Mouse (Mus musculus) midbrain, postnatal 0 days (tissue): ENCODE results near the gene Cpne2. TPM values are rescaled to one million over a fixed set of nuclear protein-coding genes. Genes with fewer than 3 reads are reported as not detected.

Experiments used
- ATAC-seq: fragments of 200-750 bp; cut with Nextera tagmentation; 2 replicates; pipeline ENCODE4 v1.8.0; 2017; ENCODE audit warnings: moderate number of reproducible peaks, mild to moderate bottlenecking, moderate TSS enrichment, moderate library complexity; ENCODE audit not compliant: low FRiP score
- DNase-seq: peaks from one replicate; pipeline ENCODE4 v3.0.0-alpha.2; 2015; ENCODE audit warnings: low spot score
- H3K27ac ChIP-seq: fragments of 300-500 bp; sonication (generic); 2 replicates; pipeline ENCODE4 v1.5.1; 2014; ENCODE audit warnings: low read depth, mild to moderate bottlenecking, low read length, mixed read lengths
- H3K27me3 ChIP-seq: fragments of 300-500 bp; sonication (generic); 2 replicates; pipeline ENCODE4 v1.6.1; 2014; ENCODE audit warnings: low read length, control low read depth, mixed read lengths; ENCODE audit not compliant: insufficient read depth
- H3K36me3 ChIP-seq: fragments of 300-500 bp; sonication (generic); 2 replicates; pipeline ENCODE4 v1.6.1; 2014; ENCODE audit warnings: low read length, control low read depth, mixed read lengths; ENCODE audit not compliant: insufficient read depth
- H3K4me1 ChIP-seq: fragments of 300-500 bp; sonication (generic); 2 replicates; pipeline ENCODE4 v1.6.1; 2014; ENCODE audit warnings: mild to moderate bottlenecking, control low read depth, antibody characterized with exemption, low read length, mixed read lengths; ENCODE audit not compliant: insufficient read depth
- H3K4me2 ChIP-seq: fragments of 300-500 bp; sonication (generic); 2 replicates; pipeline ENCODE4 v1.6.1; 2014; ENCODE audit warnings: low read depth, mild to moderate bottlenecking, low read length, mixed read lengths; ENCODE audit not compliant: poor library complexity, severe bottlenecking
- H3K4me3 ChIP-seq: fragments of 300-500 bp; sonication (generic); 2 replicates; pipeline ENCODE4 v1.5.1; 2014; ENCODE audit warnings: low read depth, mild to moderate bottlenecking, low read length, moderate library complexity
- H3K9ac ChIP-seq: fragments of 300-500 bp; sonication (generic); replicated peaks from 2 replicates; pipeline ENCODE4 v1.6.1; 2014; ENCODE audit warnings: mild to moderate bottlenecking, low read length, moderate library complexity, mixed read lengths; ENCODE audit not compliant: poor library complexity, severe bottlenecking
- H3K9me3 ChIP-seq: fragments of 300-500 bp; sonication (generic); 2 replicates; pipeline ENCODE4 v1.6.1; 2016; ENCODE audit warnings: low read length, control low read depth
- CTCF ChIP-seq: IDR thresholded peaks from 2 replicates; pipeline ENCODE4 v1.5.1; 2016; ENCODE audit warnings: antibody characterized with exemption, mild to moderate bottlenecking
- WGBS: fragments of 180-500 bp; shearing (Covaris S2); extraction: QIAGEN DNeasy Blood & Tissue Kit; methylation state at CpG from one replicate; pipeline ENCODE4 v1.1.7; 2014; 5-methylcytosine and 5-hydroxymethylcytosine counted together
- polyA plus RNA-seq: library from polyadenylated mRNA; unstranded; fragments of >200 nt; fragmentation: Nextera tagmentation; extraction: Ambion mirVana; gene quantifications from 2 replicates; pipeline ENCODE4 v1.2.1, GENCODE M21; 2015
- total RNA-seq: library from RNA; depleted of rRNA; stranded (reverse); fragments of >200 nt; gene quantifications from 2 replicates; pipeline ENCODE4 v1.2.3, GENCODE M21; 2014; rRNA removed

Cpne2 gene
- total RNA-seq, result 42.4 and 46.3 TPM in 2 replicates
- polyA plus RNA-seq, result 34.3 and 43.3 TPM in 2 replicates

GRCm38 (mm10) chr8:94532873-94533671 is at the start of gene Cpne2:
TSS of gene Cpne2 (plus strand) at chr8:94532990.
- peak within 1 kb of the TSS; percentile 98 for H3K4me2 ChIP-seq
- DNase-seq (peak; percentile 37), ATAC-seq (peak; percentile 67)
- TF ChIP-seq CTCF, result peak; percentile 55
- peak within 1 kb of the TSS; percentile 68 for H3K4me3 ChIP-seq
- peak within 1 kb of the TSS; percentile 79 for H3K9ac ChIP-seq
- WGBS, result 3% methylated on average over 50 of the region's 81 CpGs
- H3K9me3 ChIP-seq, result no peaks in the 10 kb centered on the region
- H3K27me3 ChIP-seq, result 0 out of 2 replicates have a peak, but pooled peaks cover 7% of the 10 kb centered on the region
- no peaks in the 10 kb centered on the region; the same call in 1 of the 2 replicates for H3K4me1 ChIP-seq
- no peaks in the 10 kb centered on the region for H3K36me3 ChIP-seq
- H3K27ac ChIP-seq, result peak within 1 kb of the TSS; percentile 63

DNA sequence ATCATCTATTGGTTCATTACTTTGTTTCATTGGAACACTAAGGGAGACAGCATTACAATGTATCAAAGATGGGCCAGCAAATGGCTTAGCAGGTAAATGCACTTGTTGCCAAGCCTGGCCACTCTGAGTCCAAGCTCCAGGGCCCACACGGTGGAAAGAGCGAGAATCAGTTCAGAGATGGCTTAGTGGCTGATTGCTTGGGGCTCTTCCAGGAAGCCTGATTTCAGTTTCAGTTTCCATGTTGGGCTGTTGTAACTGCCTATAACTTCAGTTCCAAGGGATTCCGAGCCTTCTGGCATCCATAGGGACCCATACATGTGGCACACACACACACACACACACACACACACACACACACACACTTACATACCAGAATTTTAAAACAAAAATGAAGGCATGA is 47.5 kb upstream of the Cpne2 start:
- no peak for TF ChIP-seq CTCF
- no peaks in the 10 kb centered on the region; the same call in 1 of the 2 replicates for H3K27me3 ChIP-seq
- H3K27ac ChIP-seq, result no peak overlapping the region
- H3K4me2 ChIP-seq, result no peak overlapping the region
- DNase-seq (no peak), ATAC-seq (no peak)
- no peak overlapping the region for H3K9ac ChIP-seq
- no peaks in the 10 kb centered on the region for H3K4me1 ChIP-seq
- no peaks in the 10 kb centered on the region for H3K9me3 ChIP-seq
- H3K4me3 ChIP-seq, result no peak overlapping the region
- H3K36me3 ChIP-seq, result no peaks in the 10 kb centered on the region
- WGBS, result 71% methylated on average over 3 of the region's 3 CpGs

DNA sequence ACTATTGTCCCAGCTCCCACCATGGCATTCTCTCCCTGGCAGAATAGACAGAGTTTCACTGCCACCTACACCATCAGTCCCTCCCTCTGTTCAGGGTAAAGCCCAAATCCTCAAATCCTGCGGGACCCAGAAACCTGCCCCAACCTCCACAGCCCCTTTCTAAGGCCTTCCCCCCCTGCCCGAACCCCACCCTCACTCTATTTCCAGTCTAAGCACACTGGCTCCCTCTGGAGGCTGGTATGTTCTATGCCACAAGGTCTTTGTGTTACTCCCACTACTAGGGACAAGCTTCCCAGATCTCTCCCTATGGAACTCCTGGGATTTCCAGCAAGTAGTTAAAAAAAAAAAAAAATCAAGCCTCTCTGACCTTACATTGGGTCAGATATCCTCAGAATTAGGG is 46.9 kb upstream of the Cpne2 start:
- peak; percentile 29 for DNase-seq
- H3K9ac ChIP-seq, result no peak overlapping the region
- no peaks in the 10 kb centered on the region; the same call in 1 of the 2 replicates for H3K27me3 ChIP-seq
- H3K4me1 ChIP-seq, result no peaks in the 10 kb centered on the region
- TF ChIP-seq CTCF, result peak; percentile 72
- ATAC-seq, result no peak
- no peaks in the 10 kb centered on the region for H3K36me3 ChIP-seq
- H3K4me3 ChIP-seq, result no peak overlapping the region
- WGBS, result 27% methylated on average over 2 of the region's 2 CpGs
- no peak overlapping the region for H3K27ac ChIP-seq
- H3K4me2 ChIP-seq, result no peak overlapping the region
- H3K9me3 ChIP-seq, result no peaks in the 10 kb centered on the region

GRCm38 (mm10) chr8:94488016-94488415 is 44.8 kb upstream of the Cpne2 start:
- no peak for DNase-seq
- 61% methylated on average over 2 of the region's 2 CpGs for WGBS
- TF ChIP-seq CTCF, result no peak
- H3K9me3 ChIP-seq, result no peaks in the 10 kb centered on the region
- H3K36me3 ChIP-seq, result no peaks in the 10 kb centered on the region
- no peak overlapping the region for H3K9ac ChIP-seq
- H3K4me2 ChIP-seq, result no peak overlapping the region
- no peak overlapping the region for H3K4me3 ChIP-seq
- no peak overlapping the region for H3K27ac ChIP-seq
- H3K27me3 ChIP-seq, result no peaks in the 10 kb centered on the region; the same call in 1 of the 2 replicates
- no peak for ATAC-seq
- no peaks in the 10 kb centered on the region for H3K4me1 ChIP-seq

DNA sequence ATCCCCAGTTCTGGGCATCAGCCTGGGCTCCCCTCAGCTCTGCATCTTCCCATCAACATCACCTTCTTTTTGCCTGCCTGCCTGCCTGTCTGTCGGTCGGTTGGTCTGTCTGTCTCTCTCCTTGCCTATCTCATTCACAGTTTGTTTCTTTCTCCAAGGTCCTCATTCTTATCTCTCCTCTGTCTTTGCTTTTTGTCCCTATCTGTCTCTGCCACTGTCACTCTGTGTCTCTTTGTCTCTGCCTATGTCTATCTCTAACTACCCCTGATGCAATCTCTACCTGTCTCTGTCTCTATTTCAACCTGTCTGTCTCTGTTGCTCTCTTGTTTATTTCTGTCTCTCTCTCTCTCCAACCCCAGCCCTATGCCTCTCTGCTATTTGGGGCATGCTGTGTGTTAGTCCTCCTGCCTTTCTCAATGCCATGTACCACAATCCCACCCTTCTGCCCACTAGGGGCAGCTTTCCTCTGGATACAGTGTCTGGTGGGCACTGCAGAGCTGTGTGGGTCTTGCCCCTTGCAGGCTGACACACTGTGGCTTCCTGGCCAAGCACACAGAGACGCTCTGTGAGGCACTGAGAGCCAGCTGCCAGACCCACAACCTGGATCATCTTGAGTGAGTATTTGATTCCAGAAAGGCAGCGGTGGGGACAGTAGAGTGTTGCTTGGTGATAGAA is 42.8 kb upstream of the Cpne2 start:
- peak; percentile 52 for TF ChIP-seq CTCF
- Histone ChIP-seq H3K9me3 (no peaks in the 10 kb centered on the region), H3K4me2 (no peak overlapping the region), H3K9ac (no peak overlapping the region), H3K27ac (no peak overlapping the region), H3K27me3 (no peaks in the 10 kb centered on the region; the same call in 1 of the 2 replicates), H3K4me3 (no peak overlapping the region), H3K4me1 (no peaks in the 10 kb centered on the region), H3K36me3 (no peaks in the 10 kb centered on the region)
- ATAC-seq (no peak), DNase-seq (no peak)
- WGBS, result 74% methylated on average over 4 of the region's 4 CpGs
